Mouse (Mus musculus) hindbrain, embryonic 10.5 days (tissue): ENCODE measurements at regions not wholly inside any gene's neighbourhood (a gene's known extent, or its start where the extent isn't known, plus 50 kb on each side); places are given as distances from the start of the nearest gene placed in this dataset.

ENCODE experiments used
- DNase-seq: peaks from one replicate; pipeline ENCODE4 v3.0.0-alpha.2; 2017; ENCODE audit warnings: low spot score
- H3K27ac ChIP-seq: fragments of 300-500 bp; sonication (generic); 2 replicates; pipeline ENCODE4 v1.5.1; 2016; ENCODE audit warnings: mild to moderate bottlenecking, moderate library complexity
- H3K27me3 ChIP-seq: fragments of 300-500 bp; sonication (generic); 2 replicates; pipeline ENCODE4 v1.6.1; 2016; ENCODE audit warnings: mild to moderate bottlenecking; ENCODE audit not compliant: poor library complexity, insufficient read depth, severe bottlenecking
- H3K36me3 ChIP-seq: fragments of 300-500 bp; sonication (generic); 2 replicates; pipeline ENCODE4 v1.6.1; 2016; ENCODE audit warnings: mild to moderate bottlenecking, moderate library complexity
- H3K4me1 ChIP-seq: fragments of 300-500 bp; sonication (generic); replicated peaks from 2 replicates; pipeline ENCODE4 v1.6.1; 2016; ENCODE audit warnings: mild to moderate bottlenecking
- H3K4me3 ChIP-seq: fragments of 300-500 bp; sonication (generic); 2 replicates; pipeline ENCODE4 v1.5.1; 2016; ENCODE audit warnings: mild to moderate bottlenecking, moderate library complexity
- H3K9me3 ChIP-seq: fragments of 300-500 bp; sonication (generic); 2 replicates; pipeline ENCODE4 v1.6.1; 2016; ENCODE audit warnings: mild to moderate bottlenecking, moderate library complexity
- WGBS: fragments of 180-500 bp; shearing (Covaris S2); methylation state at CpG from one replicate; pipeline ENCODE4 v1.1.7; 2016; 5-methylcytosine and 5-hydroxymethylcytosine counted together

DNA sequence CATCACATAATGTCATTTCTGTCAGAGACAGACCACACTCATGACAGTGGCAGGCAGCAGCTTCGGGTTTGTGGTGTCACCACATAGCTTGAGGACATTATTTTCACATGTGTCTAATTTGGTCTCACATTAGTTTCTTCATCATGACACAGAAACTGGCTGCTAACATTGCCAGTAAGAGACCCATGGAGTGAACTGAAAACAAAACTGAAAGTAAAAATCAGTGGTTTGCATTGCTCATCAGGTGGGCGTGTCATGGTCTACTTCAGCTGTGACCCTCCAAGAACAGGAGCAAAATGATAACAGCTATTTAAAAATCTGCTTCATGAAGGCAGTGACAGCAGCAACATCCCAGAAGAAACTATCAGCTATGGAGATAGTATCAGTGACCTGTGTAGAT, 146.6 kb upstream of the Olig3 start:
- H3K4me1 ChIP-seq, result peaks cover 9% of the 10 kb centered on the region
- H3K4me3 ChIP-seq, result no peak overlapping the region
- H3K27me3 ChIP-seq, result no peaks in the 10 kb centered on the region
- no peaks in the 10 kb centered on the region for H3K36me3 ChIP-seq
- H3K9me3 ChIP-seq, result no peaks in the 10 kb centered on the region
- no peak for DNase-seq
- H3K27ac ChIP-seq, result no peak overlapping the region
- 94% methylated on average over 2 of the region's 2 CpGs for WGBS

DNA sequence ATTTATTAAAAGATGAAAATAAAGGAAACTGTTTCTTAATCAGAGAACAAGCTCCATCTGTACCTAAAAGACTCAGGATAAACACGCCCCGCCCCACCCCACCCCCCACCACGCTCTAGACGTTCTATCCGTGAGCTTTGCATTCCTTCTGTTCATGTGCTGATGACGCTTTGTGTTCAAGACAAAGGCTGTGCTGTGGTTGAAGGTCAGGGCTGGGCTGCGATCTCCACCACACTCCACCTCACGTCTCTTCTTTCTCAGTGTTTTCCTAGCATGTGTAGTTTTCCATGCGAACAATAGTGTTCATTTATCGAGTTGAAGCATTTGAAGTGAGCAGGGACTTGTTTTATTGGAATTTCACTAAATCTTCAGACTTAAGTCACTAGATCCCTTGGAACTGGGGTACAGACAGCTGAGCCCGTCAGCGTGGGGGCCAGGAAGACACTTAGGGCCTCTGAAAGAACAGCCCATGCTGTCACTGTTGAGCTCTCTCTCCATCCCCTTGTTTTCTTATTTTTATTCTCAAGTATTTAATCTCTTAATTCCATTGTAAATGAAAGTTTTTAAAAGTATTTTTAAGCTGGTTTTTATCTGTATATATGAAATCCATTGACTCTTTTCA, 148.1 kb upstream of the Olig3 start:
- H3K4me3 ChIP-seq, result no peak overlapping the region
- DNase-seq, result peak; percentile 63
- H3K27ac ChIP-seq, result peak overlapping the region; percentile 86
- WGBS, result 7% methylated on average over 12 of the region's 12 CpGs
- H3K36me3 ChIP-seq, result no peaks in the 10 kb centered on the region
- no peaks in the 10 kb centered on the region for H3K9me3 ChIP-seq
- no peaks in the 10 kb centered on the region for H3K27me3 ChIP-seq
- peaks cover 9% of the 10 kb centered on the region for H3K4me1 ChIP-seq

DNA sequence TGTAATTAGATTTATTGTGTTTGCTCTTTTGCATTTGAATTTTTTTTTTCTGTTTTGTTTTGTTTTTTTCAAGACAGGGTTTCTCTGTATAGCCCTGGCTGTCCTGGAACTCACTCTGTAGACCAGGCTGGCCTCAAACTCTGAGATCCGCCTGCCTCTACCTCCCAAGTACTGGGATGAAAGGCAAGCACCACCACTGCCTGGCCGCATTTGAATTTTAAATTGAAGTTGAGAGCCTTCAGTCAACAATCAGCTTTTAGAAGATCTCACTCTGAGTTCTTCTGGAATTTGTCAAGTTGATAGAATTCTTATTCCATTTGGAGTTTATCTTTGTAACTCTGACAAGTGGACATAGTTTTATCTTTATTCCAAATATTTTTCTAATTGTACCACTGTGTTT, 148.8 kb upstream of the Olig3 start:
- H3K36me3 ChIP-seq, result no peaks in the 10 kb centered on the region
- H3K4me1 ChIP-seq, result peaks cover 9% of the 10 kb centered on the region
- H3K27ac ChIP-seq, result no peak overlapping the region
- no peaks in the 10 kb centered on the region for H3K27me3 ChIP-seq
- DNase-seq, result no peak
- no peaks in the 10 kb centered on the region for H3K9me3 ChIP-seq
- 55% methylated on average over 2 of the region's 2 CpGs for WGBS
- H3K4me3 ChIP-seq, result no peak overlapping the region

DNA sequence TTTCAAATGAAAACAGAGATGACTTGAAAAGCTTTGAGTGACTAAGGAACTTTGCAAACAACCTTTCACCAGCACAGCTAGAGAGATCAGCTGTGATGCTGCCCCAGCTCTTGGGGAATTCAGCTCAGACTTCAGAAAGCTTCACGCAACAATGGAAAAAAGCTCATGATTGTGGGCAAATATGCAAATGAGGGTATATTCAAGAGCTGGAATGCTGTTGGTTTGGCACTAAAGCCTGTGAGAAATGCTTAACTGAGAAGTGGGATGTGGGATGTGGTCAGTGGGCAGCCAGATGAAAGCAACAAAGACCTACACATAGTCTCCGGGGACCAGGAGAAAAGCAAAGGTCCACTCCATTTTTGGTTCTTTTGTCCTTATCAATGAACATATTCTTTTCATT, 156.0 kb upstream of the Olig3 start:
- Histone ChIP-seq H3K27ac (no peak overlapping the region), H3K4me3 (no peak overlapping the region), H3K27me3 (no peaks in the 10 kb centered on the region), H3K4me1 (no peaks in the 10 kb centered on the region), H3K36me3 (no peaks in the 10 kb centered on the region), H3K9me3 (no peaks in the 10 kb centered on the region)
- 84% methylated on average over 2 of the region's 2 CpGs for WGBS
- no peak for DNase-seq

DNA sequence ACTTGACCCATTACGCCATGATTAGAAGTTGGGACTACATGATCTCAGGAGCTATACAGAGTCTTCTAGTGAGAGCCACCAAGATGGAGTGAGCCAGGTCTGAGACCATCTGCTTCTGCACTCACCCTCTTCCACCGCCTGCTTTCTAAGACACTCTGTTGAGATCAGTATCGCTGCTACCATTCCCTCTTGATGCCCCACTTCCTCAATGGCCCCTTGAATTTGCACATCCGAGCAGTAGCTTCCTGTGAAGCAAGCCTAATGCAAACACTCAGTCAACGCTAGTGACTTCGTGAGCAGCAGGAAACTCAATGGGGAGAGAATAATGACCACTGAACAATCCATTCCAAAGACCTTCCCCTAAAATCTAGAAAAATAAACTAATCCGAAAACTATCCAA, 160.7 kb upstream of the Olig3 start:
- Histone ChIP-seq H3K9me3 (no peaks in the 10 kb centered on the region), H3K27ac (no peak overlapping the region), H3K4me3 (no peak overlapping the region), H3K36me3 (no peaks in the 10 kb centered on the region), H3K27me3 (no peaks in the 10 kb centered on the region), H3K4me1 (peaks cover 4% of the 10 kb centered on the region; the same call in 1 of the 2 replicates)
- DNase-seq, result no peak
- 79% methylated on average over 7 of the region's 7 CpGs for WGBS

DNA sequence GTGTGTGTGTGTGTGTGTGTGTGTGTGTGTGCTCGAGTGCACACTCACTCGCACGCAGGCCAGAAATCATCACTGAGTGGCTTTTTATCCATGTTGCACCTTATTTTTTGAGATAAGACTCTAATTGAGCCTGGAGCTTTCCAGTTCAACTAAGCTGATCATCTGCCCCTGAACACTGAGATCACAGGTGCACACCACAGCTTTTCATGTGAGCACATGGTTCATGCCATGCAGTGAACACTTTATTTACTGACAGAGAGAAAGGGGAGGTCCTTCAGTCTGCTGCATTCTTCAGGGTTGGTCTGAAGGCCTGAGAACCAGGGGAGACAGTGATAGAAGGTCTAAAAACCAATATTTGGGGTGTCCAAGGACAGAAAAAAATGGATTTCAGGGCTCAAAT, 161.7 kb upstream of the Olig3 start:
- WGBS, result 100% methylated on average over 3 of the region's 3 CpGs

DNA sequence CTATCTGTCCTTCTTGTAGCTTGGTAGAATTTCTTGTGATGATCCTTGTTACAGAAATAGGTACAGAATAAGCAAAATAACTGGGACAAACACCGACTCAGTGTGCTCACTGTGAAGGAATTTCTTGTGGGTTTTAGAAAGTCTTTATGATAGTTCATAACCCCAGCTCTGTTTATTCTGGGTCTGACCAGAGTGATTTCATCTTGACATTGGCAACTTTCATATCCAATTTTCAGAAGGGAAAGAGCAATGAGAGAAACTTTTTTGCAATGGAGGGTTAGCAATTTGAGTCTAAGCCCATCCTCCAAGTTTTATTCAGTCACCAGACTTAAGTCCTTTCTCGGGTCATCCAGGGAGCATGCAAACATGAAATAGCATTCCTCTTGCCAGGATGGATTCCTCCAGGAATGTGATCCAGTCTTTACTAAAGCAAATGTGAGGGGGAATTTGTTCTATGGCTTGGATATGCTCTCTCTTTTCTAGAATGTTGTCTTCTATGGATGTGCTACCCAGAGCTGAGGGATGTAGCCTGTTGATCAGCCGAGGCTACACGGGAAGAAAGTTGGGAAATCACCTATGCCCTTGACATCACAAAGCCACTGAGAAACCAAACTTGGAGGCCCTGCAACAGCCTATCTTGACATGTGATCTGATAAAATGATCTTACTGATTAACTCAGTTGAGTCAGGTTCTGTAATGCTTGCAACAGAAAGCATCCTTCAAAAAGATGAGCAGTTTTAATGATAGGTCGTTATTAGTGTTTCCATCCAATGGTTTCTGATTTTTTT, 163.2 kb upstream of the Olig3 start:
- WGBS, result 89% methylated on average over 5 of the region's 5 CpGs

More for the DNA sequence above, 161.7 kb upstream of the Olig3 start:
- Histone ChIP-seq H3K9me3 (no peaks in the 10 kb centered on the region), H3K4me1 (peaks cover 4% of the 10 kb centered on the region; the same call in 1 of the 2 replicates), H3K27me3 (no peaks in the 10 kb centered on the region), H3K36me3 (no peaks in the 10 kb centered on the region), H3K27ac (no peak overlapping the region), H3K4me3 (no peak overlapping the region)
- DNase-seq, result no peak

DNA sequence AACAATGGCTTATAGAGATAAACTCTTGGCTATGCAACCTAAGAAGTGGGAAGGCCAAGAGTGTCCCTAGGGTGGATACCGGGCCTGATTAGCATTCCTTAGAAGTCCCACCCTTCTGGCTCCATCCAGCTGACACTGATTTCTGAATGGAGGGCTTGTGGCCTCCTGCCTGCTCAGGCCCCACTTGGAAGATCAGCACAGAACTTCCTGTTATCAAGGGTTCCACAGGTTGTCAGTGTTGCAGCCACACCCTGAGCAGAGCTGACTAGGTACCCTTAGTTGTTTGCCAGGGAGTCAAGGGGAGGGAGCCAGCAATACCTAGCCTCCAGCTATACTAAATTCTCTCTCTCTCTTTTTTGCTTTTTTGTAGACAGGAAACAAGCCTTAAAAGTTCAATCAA, 164.1 kb upstream of the Olig3 start:
- WGBS, result 18% methylated on average over 1 of the region's 1 CpGs
- no peak overlapping the region for H3K27ac ChIP-seq
- H3K4me3 ChIP-seq, result no peak overlapping the region
- H3K4me1 ChIP-seq, result peaks cover 10% of the 10 kb centered on the region
- H3K27me3 ChIP-seq, result peaks cover 13% of the 10 kb centered on the region
- H3K36me3 ChIP-seq, result no peaks in the 10 kb centered on the region
- DNase-seq, result no peak
- H3K9me3 ChIP-seq, result no peaks in the 10 kb centered on the region

More for the DNA sequence above, 163.2 kb upstream of the Olig3 start:
- no peak for DNase-seq
- H3K27ac ChIP-seq, result no peak overlapping the region
- no peak overlapping the region for H3K4me3 ChIP-seq
- H3K36me3 ChIP-seq, result no peaks in the 10 kb centered on the region
- H3K27me3 ChIP-seq, result peaks cover 3% of the 10 kb centered on the region; the same call in 1 of the 2 replicates
- peaks cover 7% of the 10 kb centered on the region for H3K4me1 ChIP-seq
- no peaks in the 10 kb centered on the region for H3K9me3 ChIP-seq

DNA sequence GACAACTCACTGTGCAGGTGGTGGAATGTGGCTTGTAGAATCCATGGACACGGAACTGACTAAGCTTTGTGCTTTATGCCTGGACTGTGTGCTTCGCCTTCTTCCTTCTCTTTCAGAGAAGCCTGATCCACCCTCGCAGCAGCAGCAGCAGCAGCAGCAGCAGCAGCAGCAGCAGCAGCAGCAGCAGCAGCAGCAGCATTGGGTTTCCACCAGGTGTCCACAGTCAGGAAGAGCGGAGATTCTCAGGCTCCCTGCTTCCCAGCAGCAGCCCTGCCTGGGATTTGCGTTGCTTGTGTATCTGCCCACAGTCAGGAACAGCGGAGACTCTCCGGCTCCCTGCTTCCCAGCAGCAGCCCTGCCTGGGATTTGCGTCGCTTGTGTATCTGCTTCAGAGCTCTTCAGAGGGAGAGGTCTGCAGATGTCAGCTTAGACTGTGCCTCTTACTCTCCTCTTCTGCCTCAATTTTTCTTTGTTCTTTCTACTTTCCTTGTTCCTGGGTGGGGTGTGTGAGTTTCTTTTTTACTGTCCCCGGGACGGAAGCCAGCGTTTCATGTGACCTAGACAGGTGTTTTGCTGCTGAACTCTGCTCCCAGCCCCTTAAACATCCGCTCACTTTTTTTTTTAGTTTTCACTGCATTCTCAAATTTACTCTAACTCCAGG, 168.1 kb upstream of the Olig3 start:
- H3K27me3 ChIP-seq, result peaks cover 22% of the 10 kb centered on the region
- peak; percentile 19 for DNase-seq
- no peaks in the 10 kb centered on the region for H3K36me3 ChIP-seq
- H3K9me3 ChIP-seq, result no peaks in the 10 kb centered on the region
- WGBS, result 24% methylated on average over 13 of the region's 13 CpGs
- H3K4me1 ChIP-seq, result peaks cover 13% of the 10 kb centered on the region
- H3K27ac ChIP-seq, result peak overlapping the region; percentile 45; the same call in 1 of the 2 replicates
- peak overlapping the region; percentile 33 for H3K4me3 ChIP-seq

DNA sequence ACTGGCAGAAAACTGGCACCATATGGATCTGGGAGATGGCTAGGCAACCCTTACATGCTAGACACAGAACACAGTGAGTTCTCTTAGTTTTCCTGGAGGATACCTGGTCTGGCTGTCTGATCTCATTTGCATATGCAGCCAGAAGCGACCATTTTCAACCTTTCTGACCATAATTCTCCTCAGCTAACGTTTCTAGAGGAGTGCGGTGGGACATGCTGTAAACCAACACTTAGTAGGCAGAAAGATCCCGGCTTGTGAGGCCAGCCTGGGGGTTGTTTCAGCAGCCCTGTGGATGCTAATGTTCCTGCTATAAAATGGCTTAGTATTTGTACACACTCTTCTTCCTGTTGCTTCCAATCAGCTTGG, 168.6 kb upstream of the Olig3 start:
- H3K27me3 ChIP-seq, result peaks cover 22% of the 10 kb centered on the region
- 0 out of 2 replicates have a peak overlapping the region, but pooled peaks have one; percentile 33 for H3K4me3 ChIP-seq
- DNase-seq, result no peak
- H3K9me3 ChIP-seq, result no peaks in the 10 kb centered on the region
- peaks cover 13% of the 10 kb centered on the region for H3K4me1 ChIP-seq
- WGBS, result 63% methylated on average over 4 of the region's 4 CpGs
- H3K36me3 ChIP-seq, result no peaks in the 10 kb centered on the region
- 0 out of 2 replicates have a peak overlapping the region, but pooled peaks have one; percentile 45 for H3K27ac ChIP-seq

DNA sequence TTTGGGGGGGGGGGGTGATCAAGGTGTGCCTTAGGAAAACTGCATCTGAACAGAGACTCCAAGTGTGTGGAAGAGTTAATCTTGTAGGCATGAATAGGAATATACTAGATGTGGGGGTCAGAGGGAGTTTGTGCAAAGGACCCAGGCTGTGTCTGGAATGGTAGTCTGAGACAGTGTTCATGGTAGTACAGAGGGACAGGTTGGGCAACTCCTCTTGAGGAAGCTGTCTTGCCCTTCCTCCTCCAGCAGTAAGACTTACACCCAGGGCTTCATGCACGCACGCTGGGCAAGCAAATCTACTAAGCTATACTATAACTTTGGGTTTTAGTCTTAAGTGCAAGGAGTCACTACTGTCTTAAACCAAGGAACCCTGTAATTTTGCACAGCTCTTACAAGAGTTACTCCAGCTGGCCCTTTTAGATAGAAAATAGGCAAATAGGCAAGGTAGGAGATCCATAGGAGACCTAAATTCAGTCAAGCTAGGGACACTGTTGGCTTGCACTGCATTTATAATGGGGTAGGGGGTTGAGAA, 169.2 kb upstream of the Olig3 start:
- peaks cover 22% of the 10 kb centered on the region for H3K27me3 ChIP-seq
- 88% methylated on average over 2 of the region's 2 CpGs for WGBS
- H3K4me1 ChIP-seq, result peaks cover 11% of the 10 kb centered on the region
- H3K9me3 ChIP-seq, result no peaks in the 10 kb centered on the region
- H3K4me3 ChIP-seq, result no peak overlapping the region
- DNase-seq, result no peak
- H3K36me3 ChIP-seq, result no peaks in the 10 kb centered on the region
- no peak overlapping the region for H3K27ac ChIP-seq

DNA sequence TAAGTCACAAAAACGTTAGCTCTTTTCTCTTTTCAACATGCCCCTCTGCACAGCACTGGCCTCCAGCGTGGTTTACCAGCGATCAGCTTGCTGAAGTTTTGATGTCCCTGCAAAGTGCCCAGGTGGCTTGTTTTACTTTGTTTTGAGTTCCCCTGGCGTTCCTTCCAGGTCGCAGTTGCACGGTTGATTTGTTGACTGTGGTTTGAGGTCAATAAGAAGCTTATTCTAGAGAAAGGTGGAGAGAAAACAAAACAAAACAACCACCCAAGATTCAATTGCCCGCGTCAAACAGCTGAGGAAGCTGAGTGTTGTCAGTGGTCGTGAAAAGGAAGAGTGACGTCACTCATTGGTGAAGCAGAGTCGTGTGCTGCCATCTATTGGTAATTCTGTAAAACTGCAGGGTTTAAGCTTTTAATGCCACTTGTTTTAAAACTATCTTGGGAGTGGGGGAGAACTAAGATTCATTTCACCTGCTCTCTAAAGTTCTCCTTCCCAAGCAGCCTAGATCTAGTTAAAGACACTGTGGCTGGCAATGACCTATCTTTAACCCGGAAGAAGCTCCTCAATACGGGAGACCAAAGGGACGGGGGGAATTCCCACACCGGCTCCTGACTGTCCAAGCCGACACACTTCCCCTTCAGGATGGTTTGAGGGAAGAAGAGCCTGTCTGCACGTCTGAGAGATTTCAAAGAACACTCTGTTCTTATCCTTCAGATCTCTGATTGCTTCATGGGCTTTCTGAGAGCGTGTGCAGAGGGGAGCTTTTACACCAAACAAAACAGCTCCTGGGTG, 170.3 kb upstream of the Olig3 start:
- no peaks in the 10 kb centered on the region for H3K9me3 ChIP-seq
- H3K36me3 ChIP-seq, result no peaks in the 10 kb centered on the region
- H3K27me3 ChIP-seq, result peaks cover 22% of the 10 kb centered on the region
- H3K4me3 ChIP-seq, result peak overlapping the region; percentile 42
- peaks cover 9% of the 10 kb centered on the region; the same call in 1 of the 2 replicates for H3K4me1 ChIP-seq
- WGBS, result 18% methylated on average over 18 of the region's 18 CpGs
- DNase-seq, result peak; percentile 44
- H3K27ac ChIP-seq, result peak overlapping the region; percentile 79
